Mouse (Mus musculus) lung, postnatal 0 days (tissue): ENCODE measurements around the gene Uri1.

Experiments used
- CTCF ChIP-seq: IDR thresholded peaks from 2 replicates; pipeline ENCODE4 v1.5.1; 2016; ENCODE audit warnings: antibody characterized with exemption, mild to moderate bottlenecking
- EP300 ChIP-seq: IDR thresholded peaks from 2 replicates; pipeline ENCODE4 v1.6.1; 2016; ENCODE audit warnings: antibody characterized with exemption, mild to moderate bottlenecking, control low read depth

- no peak for TF ChIP-seq CTCF
- TF ChIP-seq EP300: no peak
These were observed 1.5 kb upstream of the Uri1 start for GRCm38 (mm10) chr7:38024839-38025238.
